Mouse (Mus musculus): Measurements from ENCODE around the gene Maats1. TPM values are rescaled to one million over a fixed set of nuclear protein-coding genes. Genes with fewer than 3 reads are reported as not detected.
"Not testable (repeated sequence)": the region's sequence is repeated elsewhere in the genome, so short reads cannot be mapped to it uniquely, and the experiment has no call there.

Gene Maats1
- polyA plus RNA-seq, 1 experiment, result not detected

DNA sequence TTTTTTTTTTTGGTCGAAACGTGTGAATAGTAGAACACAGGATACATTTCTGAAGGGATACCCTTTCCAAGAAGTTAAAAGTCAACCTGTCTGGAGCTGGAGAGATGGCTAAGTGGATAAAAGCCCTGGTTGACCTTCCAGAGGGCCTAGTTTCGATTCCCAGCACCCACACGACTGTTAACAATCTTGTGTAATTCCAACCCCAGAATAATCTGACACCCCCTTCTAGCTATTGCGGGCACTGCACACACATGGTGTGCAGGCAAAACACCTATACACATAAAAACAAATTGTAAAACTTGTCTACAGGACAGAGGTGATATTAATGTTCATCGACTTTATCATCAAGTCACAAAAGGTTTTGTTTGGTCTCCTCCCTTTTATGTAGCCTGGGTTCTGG lies 5.6 kb upstream of the Maats1 start:
- H3K27ac ChIP-seq (replicated peaks; ENCODE audit: low read depth, low read length), result peak overlapping the region; percentile 57
- peak overlapping the region; percentile 98 for H3K4me3 ChIP-seq (ENCODE audit: insufficient read depth, low read depth, low read length)
- H3K4me1 ChIP-seq (ENCODE audit: control insufficient read depth, insufficient read depth, insufficient read length, low read length), result peaks cover 4% of the 10 kb centered on the region; the same call in 1 of the 2 replicates

- Histone ChIP-seq H3K27ac (replicated peaks; ENCODE audit: low read depth, low read length) (peak within 1 kb of the TSS; percentile 96), H3K4me3 (ENCODE audit: insufficient read depth, low read depth, low read length) (peak within 1 kb of the TSS; percentile 98), H3K4me1 (ENCODE audit: control insufficient read depth, insufficient read depth, insufficient read length, low read length) (peaks cover 4% of the 10 kb centered on the region; the same call in 1 of the 2 replicates)
Measured at GRCm38 (mm10) chr16:38346529-38347325, 4.8 kb upstream of the Maats1 start, which contains the start of the genes Cox17 and Gm21987. TSS of gene Cox17 (plus strand) at chr16:38346991. TSS of gene Gm21987 (plus strand) at chr16:38347040.

DNA sequence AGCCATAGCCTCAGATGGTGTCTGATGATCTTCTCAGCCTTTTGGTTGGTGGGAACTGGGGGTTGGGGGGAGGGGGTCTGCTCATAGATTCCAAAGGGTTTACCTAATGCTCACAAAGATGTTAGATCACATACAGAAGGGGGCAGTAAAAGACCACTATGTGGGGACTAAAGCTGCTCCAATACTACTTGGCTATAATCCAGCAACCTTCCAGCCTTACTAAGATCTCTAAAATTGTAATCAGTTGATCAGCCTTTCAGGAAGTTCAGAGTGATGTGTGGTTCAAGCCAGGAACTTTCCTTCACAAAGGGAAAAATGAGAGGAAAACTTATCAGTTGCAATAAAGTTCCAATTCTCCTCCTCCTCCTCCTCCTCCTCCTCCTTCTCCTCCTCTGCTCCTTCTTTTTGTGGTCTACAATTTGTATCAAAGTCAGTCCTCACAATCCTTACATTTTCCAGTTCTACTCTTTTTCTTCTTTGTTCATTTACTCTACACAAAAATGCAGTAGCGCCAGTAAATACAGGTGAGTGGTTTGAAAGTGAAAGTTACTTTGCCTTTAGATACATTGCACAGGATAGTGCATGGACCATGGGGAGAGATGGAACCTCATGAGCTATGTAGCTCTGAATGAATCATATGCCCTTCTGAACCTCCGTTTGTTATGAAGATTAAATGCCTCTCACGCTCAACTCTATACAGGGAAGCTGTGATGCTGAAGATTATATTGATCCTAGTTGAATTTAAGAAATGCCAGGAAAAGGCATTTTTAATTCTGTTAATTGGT lies 3.2 kb upstream of the Maats1 start:
- peaks cover 4% of the 10 kb centered on the region; the same call in 1 of the 2 replicates for H3K4me1 ChIP-seq (ENCODE audit: control insufficient read depth, insufficient read depth, insufficient read length, low read length)
- no peak overlapping the region for H3K4me3 ChIP-seq (ENCODE audit: insufficient read depth, low read depth, low read length)
- no peak overlapping the region for H3K27ac ChIP-seq (replicated peaks; ENCODE audit: low read depth, low read length)

DNA sequence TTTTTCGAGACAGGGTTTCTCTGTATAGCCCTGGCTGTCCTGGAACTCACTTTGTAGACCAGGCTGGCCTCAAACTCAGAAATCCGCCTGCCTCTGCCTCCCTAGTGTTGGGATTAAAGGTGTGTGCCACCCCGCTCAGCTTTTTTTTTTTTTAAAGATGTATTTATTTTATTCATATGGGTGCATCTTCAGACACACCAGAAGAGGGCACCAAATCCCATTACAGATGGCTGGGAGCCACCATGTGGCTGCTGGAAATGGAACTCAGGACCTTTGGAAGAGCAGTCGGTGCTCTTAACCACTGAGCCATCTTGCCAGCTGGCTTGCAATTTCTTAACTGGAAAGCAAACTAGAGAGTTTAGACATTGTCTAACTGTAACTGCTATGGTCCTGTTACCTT lies 3.9 kb downstream of the Maats1 start:
- not testable (repeated sequence) for H3K27ac ChIP-seq (replicated peaks; ENCODE audit: low read depth, low read length); H3K4me1 ChIP-seq (ENCODE audit: control insufficient read depth, insufficient read depth, insufficient read length, low read length); H3K4me3 ChIP-seq (ENCODE audit: insufficient read depth, low read depth, low read length)

DNA sequence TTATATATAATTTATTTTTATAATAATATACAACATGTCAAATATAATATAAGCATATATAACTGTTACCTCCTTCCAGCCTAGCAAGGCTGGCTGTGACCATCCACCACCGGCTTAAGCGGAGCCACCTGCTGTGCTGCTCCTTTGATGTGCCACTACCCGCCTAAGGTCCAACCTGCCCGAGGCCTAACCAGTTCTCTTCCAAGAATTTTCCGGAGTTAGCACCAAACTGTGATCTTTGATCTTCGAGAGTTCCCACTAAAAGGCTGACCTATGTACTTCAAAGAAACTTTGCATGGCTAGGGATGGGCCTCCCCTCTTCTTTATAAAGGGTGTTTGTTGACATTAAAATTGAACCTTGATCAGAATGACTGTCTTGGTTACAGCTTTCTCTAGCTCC lies 7.5 kb downstream of the Maats1 start:
- Histone ChIP-seq H3K4me1 (ENCODE audit: control insufficient read depth, insufficient read depth, insufficient read length, low read length) (no peaks in the 10 kb centered on the region), H3K27ac (replicated peaks; ENCODE audit: low read depth, low read length) (no peak overlapping the region), H3K4me3 (ENCODE audit: insufficient read depth, low read depth, low read length) (no peak overlapping the region)

GRCm38 (mm10) chr16:38329340-38329739 lies 12.6 kb downstream of the Maats1 start:
- Histone ChIP-seq H3K4me3 (ENCODE audit: insufficient read depth, low read depth, low read length) (no peak overlapping the region), H3K27ac (replicated peaks; ENCODE audit: low read depth, low read length) (no peak overlapping the region), H3K4me1 (ENCODE audit: control insufficient read depth, insufficient read depth, insufficient read length, low read length) (no peaks in the 10 kb centered on the region)

GRCm38 (mm10) chr16:38326778-38327397 lies 15.1 kb downstream of the Maats1 start:
- Histone ChIP-seq H3K27ac (replicated peaks; ENCODE audit: low read depth, low read length) (no peak overlapping the region), H3K4me3 (ENCODE audit: insufficient read depth, low read depth, low read length) (no peak overlapping the region), H3K4me1 (ENCODE audit: control insufficient read depth, insufficient read depth, insufficient read length, low read length) (no peaks in the 10 kb centered on the region)

DNA sequence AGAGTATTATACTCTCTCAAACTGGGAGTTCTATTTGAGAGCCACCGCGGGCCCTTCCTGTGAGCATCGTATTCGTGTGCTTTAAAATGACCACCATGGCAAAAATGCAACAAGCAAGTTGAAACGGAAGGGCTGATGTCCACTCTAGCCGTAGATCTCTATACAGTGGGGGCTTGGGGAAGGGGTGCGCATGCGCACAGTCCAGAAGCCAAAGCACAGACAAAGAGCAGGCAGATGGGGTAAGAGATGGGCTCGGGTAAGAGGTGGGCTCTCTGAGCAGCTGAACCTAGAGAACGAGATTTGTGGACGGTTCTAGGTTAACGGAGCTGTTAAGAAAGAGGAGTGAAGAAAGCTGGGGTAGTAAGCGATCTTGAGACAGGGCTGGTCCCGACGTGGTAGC lies 17.6 kb downstream of the Maats1 start:
- Histone ChIP-seq H3K4me1 (ENCODE audit: control insufficient read depth, insufficient read depth, insufficient read length, low read length) (no peaks in the 10 kb centered on the region), H3K4me3 (ENCODE audit: insufficient read depth, low read depth, low read length) (no peak overlapping the region), H3K27ac (replicated peaks; ENCODE audit: low read depth, low read length) (no peak overlapping the region)

DNA sequence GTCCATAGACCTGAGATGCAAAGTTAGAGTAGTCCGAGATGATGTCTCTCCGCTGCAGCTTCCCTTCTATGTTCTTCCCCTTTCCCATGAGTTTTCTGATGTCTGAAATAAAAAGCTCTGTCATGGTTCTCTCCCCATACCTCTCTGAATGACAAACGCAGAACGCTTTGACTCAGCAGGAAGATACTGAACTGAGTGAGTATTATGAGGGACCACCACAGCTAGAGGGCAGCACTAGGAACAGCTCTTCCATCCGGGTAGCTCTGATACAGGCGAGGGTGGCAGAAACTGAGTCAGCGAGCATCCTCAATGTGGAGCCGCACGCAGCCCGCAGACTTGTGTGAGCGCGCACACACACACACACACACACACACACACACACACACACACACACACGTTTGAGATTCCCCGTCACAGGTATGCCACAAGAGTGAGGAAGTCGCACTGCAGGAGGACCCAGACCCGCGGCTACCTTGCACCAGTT lies 20.4 kb downstream of the Maats1 start:
- H3K4me3 ChIP-seq (ENCODE audit: insufficient read depth, low read depth, low read length), result no peak overlapping the region
- no peak overlapping the region for H3K27ac ChIP-seq (replicated peaks; ENCODE audit: low read depth, low read length)
- H3K4me1 ChIP-seq (ENCODE audit: control insufficient read depth, insufficient read depth, insufficient read length, low read length), result no peaks in the 10 kb centered on the region

DNA sequence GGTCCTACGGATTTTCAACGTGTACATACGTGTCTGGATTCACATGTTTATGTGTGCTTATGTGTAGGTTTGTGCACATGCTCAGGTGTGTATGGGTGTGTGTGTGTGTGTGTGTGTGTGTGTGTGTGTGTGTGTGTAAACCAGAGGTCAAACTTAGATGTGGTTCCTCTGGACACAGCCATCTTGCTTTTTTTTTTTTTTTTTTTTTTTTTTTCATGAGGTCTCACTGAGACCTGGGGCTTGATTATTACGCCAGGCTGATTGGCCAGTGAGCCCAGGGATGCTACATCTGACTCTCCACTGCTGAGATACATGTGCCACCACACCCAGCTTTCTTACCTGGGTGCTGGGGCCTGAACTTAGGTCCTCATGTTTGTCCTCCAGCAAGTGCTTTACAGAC lies 22.9 kb downstream of the Maats1 start:
- H3K4me1 ChIP-seq (ENCODE audit: control insufficient read depth, insufficient read depth, insufficient read length, low read length), result no peaks in the 10 kb centered on the region
- H3K4me3 ChIP-seq (ENCODE audit: insufficient read depth, low read depth, low read length), result no peak overlapping the region
- no peak overlapping the region for H3K27ac ChIP-seq (replicated peaks; ENCODE audit: low read depth, low read length)

DNA sequence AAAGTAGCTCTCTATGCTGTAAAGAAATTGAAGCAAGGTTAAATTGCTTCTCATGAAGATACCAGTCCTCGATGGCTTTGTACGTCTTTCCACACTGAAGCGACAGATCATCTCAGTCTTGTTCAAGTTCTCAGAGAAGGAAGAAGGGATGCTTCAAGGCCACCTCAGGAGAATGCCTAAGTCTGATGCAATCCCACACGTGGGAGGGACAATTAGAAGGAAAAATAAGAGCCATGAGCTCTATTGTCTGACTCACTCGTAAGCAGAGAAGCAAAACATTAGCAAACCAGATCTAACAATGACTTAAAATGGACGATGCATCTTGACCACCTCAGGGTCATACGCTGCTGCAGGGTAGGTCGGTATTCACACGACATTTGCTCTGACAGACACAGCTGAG lies 23.5 kb downstream of the Maats1 start:
- Histone ChIP-seq H3K4me3 (ENCODE audit: insufficient read depth, low read depth, low read length) (no peak overlapping the region), H3K4me1 (ENCODE audit: control insufficient read depth, insufficient read depth, insufficient read length, low read length) (no peaks in the 10 kb centered on the region), H3K27ac (replicated peaks; ENCODE audit: low read depth, low read length) (no peak overlapping the region)

GRCm38 (mm10) chr16:38308195-38308594 lies 33.7 kb downstream of the Maats1 start:
- Histone ChIP-seq H3K4me1 (ENCODE audit: control insufficient read depth, insufficient read depth, insufficient read length, low read length) (peaks cover 7% of the 10 kb centered on the region; the same call in 1 of the 2 replicates), H3K27ac (replicated peaks; ENCODE audit: low read depth, low read length) (no peak overlapping the region), H3K4me3 (ENCODE audit: insufficient read depth, low read depth, low read length) (no peak overlapping the region)

GRCm38 (mm10) chr16:38307651-38308050 lies 34.3 kb downstream of the Maats1 start:
- H3K27ac ChIP-seq (replicated peaks; ENCODE audit: low read depth, low read length), result no peak overlapping the region
- H3K4me1 ChIP-seq (ENCODE audit: control insufficient read depth, insufficient read depth, insufficient read length, low read length), result peaks cover 7% of the 10 kb centered on the region; the same call in 1 of the 2 replicates
- H3K4me3 ChIP-seq (ENCODE audit: insufficient read depth, low read depth, low read length), result no peak overlapping the region

DNA sequence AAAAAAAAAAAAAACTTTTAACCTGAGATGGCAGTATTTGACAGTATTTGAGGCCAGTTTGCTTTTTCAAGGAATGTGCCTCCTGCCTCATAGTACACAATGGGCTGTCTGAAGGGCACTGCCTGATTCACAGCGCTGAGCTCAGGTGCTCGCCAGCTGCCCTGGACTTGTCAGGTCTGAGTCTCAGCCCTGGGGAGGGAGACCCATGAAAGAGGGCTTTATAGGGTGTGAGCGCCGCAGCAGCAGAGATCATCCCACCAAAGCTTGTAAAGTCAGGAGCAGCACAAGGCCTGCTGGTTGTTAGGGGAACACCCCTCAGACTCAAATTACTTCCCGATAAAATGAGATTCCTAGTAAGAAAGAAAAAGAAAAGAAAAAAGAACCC lies 34.7 kb downstream of the Maats1 start:
- Histone ChIP-seq H3K4me3 (ENCODE audit: insufficient read depth, low read depth, low read length) (no peak overlapping the region), H3K4me1 (ENCODE audit: control insufficient read depth, insufficient read depth, insufficient read length, low read length) (peaks cover 7% of the 10 kb centered on the region; the same call in 1 of the 2 replicates), H3K27ac (replicated peaks; ENCODE audit: low read depth, low read length) (no peak overlapping the region)

DNA sequence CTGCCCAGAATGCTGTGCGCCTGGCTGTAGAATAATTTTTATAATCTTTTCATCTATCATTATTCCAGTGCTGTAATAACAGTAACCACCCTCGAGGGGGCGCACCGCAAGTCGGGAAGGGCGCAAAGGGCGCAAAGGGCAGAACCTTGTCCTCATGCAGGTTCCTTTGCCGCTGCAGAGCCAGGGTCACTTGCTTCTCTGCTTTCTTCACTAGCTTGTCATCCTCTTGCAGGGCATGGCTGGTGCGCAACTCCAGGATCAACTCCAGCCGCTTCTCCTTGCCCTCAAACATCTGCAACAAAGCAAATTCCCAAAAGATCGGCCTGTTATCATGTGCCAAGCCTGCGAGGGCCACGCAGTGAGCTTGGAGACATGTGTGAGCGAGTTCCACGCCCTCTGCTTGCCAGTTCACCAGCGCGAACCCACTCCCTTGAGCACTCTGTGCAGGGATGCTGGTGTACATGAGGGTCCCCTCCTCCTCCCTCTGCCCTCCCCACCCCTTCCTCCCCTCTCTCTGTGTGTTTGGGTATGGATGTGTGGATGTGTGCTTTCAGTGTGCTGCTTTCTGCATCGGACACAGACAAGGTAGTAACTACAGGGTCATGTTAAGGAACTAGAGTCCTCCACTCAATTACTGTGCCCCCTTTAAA lies 35.2 kb downstream of the Maats1 start:
- Histone ChIP-seq H3K4me3 (ENCODE audit: insufficient read depth, low read depth, low read length) (no peak overlapping the region), H3K4me1 (ENCODE audit: control insufficient read depth, insufficient read depth, insufficient read length, low read length) (peaks cover 7% of the 10 kb centered on the region; the same call in 1 of the 2 replicates), H3K27ac (replicated peaks; ENCODE audit: low read depth, low read length) (no peak overlapping the region)

Measured in brown adipose tissue, adult 24 weeks (tissue).